Mouse (Mus musculus): ENCODE data around the gene Topbp1. TPM values are rescaled to one million over a fixed set of nuclear protein-coding genes. Genes with fewer than 3 reads are reported as not detected.
A peak's percentile ranks its signal among the peaks of the same experiment; 100 is the strongest.

Gene Topbp1
- polyA plus RNA-seq, 1 experiment from 2014 or later: 68.9 TPM

DNA sequence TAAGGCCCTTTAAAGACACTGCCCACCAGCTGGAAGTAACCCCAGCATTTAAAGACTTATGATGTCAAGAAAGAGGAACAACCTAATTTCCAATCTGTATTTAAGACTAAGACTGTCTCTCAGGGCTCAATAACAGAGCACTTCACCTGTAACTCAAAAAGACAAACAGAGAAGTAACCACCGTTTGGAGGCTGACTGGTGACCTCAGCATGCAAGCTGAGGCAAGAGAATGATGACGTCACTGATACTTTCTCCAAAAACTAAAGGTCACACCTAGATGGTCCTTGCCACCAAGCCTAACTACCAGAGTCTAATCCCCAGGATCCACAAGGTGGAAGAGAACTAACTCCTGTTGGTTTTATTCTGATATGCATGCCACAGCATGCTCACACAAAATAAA lies 55.6 kb downstream of the Topbp1 start:
- Histone ChIP-seq H3K27me3 (replicated peaks; ENCODE audit: control insufficient read depth, insufficient read depth, low read length) (no peaks in the 10 kb centered on the region), H3K4me2 (ENCODE audit: low read length) (no peak overlapping the region), H3K27ac (ENCODE audit: low read depth) (no peak overlapping the region), H3K4me1 (replicated peaks; ENCODE audit: control insufficient read depth, insufficient read depth, low read length) (peaks cover 9% of the 10 kb centered on the region), H3K36me3 (ENCODE audit: control insufficient read depth, insufficient read depth, low read length) (peaks cover 74% of the 10 kb centered on the region), H3K9me3 (ENCODE audit: control insufficient read depth, low read length) (no peaks in the 10 kb centered on the region), H3K9ac (ENCODE audit: low read length) (no peak overlapping the region), H3K4me3 (ENCODE audit: low read depth, low read length) (no peak overlapping the region)
- ATAC-seq (replicated peaks; ENCODE audit: low FRiP score, low TSS enrichment, low read depth) (no peak), DNase-seq (ENCODE audit: low spot score) (no peak)
- 64% methylated on average over 2 of the region's 2 CpGs for WGBS

- H3K27me3 ChIP-seq (replicated peaks; ENCODE audit: control insufficient read depth, insufficient read depth, low read length): no peaks in the 10 kb centered on the region
- peaks cover 51% of the 10 kb centered on the region for H3K36me3 ChIP-seq (ENCODE audit: control insufficient read depth, insufficient read depth, low read length)
- H3K27ac ChIP-seq (ENCODE audit: low read depth): no peak overlapping the region
- H3K4me2 ChIP-seq (ENCODE audit: low read length): peak overlapping the region; percentile 54
- ATAC-seq (replicated peaks; ENCODE audit: low FRiP score, low TSS enrichment, low read depth): no peak
- H3K4me3 ChIP-seq (ENCODE audit: low read depth, low read length): peak overlapping the region; percentile 96
- peak overlapping the region; percentile 87 for H3K9ac ChIP-seq (ENCODE audit: low read length)
- peaks cover 16% of the 10 kb centered on the region for H3K4me1 ChIP-seq (replicated peaks; ENCODE audit: control insufficient read depth, insufficient read depth, low read length)
- no peak for DNase-seq (ENCODE audit: low spot score)
- no peaks in the 10 kb centered on the region for H3K9me3 ChIP-seq (ENCODE audit: control insufficient read depth, low read length)
- WGBS: 64% methylated on average over 6 of the region's 6 CpGs
These were observed 58.1 kb downstream of the Topbp1 start for GRCm38 (mm10) chr9:103363088-103363487.

- Histone ChIP-seq H3K36me3 (ENCODE audit: control insufficient read depth, insufficient read depth, low read length) (peaks cover 43% of the 10 kb centered on the region), H3K4me1 (replicated peaks; ENCODE audit: control insufficient read depth, insufficient read depth, low read length) (peaks cover 16% of the 10 kb centered on the region), H3K27me3 (replicated peaks; ENCODE audit: control insufficient read depth, insufficient read depth, low read length) (no peaks in the 10 kb centered on the region), H3K9me3 (ENCODE audit: control insufficient read depth, low read length) (no peaks in the 10 kb centered on the region), H3K9ac (ENCODE audit: low read length) (peak overlapping the region; percentile 87), H3K4me3 (ENCODE audit: low read depth, low read length) (peak overlapping the region; percentile 96), H3K4me2 (ENCODE audit: low read length) (peak overlapping the region; percentile 54), H3K27ac (ENCODE audit: low read depth) (no peak overlapping the region; the same call in 1 of the 2 replicates)
- peak; percentile 64 for DNase-seq (ENCODE audit: low spot score)
- ATAC-seq (replicated peaks; ENCODE audit: low FRiP score, low TSS enrichment, low read depth): no peak
- WGBS: 1% methylated on average over 21 of the region's 21 CpGs
These were observed 58.9 kb downstream of the Topbp1 start for GRCm38 (mm10) chr9:103363730-103364417.

DNA sequence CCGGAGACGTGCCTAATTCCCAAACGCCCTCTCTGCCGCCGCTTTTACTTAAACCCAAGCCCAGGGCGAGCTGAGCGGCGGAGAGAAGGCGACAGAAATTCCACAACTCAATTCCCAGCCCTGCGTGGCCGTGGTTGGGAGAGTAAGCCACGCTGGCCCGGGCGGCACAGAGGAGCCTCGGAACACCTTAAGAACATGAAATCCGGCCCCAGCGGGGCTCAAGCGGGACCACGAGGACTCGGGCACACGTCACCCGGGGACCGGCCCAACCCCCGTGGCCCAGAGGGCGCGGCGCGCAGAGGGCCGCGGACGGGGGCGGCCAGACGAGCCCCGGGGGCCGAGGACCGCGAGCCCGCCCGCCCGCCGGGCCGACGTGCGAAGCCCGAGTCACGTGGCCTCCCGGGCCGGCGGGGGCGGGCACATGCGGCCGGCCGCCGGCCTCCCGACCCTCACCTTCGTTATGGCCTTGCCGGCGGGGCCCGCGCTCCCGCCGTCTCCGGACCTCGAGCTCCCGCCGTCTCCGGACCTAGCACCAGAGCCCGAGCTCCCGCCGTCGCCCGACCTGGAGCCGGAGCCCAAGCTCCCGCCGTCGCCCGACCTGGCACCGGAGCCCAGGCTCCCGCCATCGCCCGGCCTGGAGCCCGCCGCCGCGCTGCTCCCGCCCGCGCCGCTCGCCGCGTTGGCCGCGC lies 59.7 kb downstream of the Topbp1 start:
- DNase-seq (ENCODE audit: low spot score): peak; percentile 81

GRCm38 (mm10) chr9:103365290-103366247 lies 60.6 kb downstream of the Topbp1 start, which contains the start of gene Cdv3:
TSS of gene Cdv3 (minus strand) at chr9:103365840.
- Histone ChIP-seq H3K27me3 (replicated peaks; ENCODE audit: control insufficient read depth, insufficient read depth, low read length) (no peaks in the 10 kb centered on the region), H3K4me2 (ENCODE audit: low read length) (peak within 1 kb of the TSS; percentile 64), H3K9ac (ENCODE audit: low read length) (peak within 1 kb of the TSS; percentile 87), H3K4me3 (ENCODE audit: low read depth, low read length) (peak within 1 kb of the TSS; percentile 96), H3K27ac (ENCODE audit: low read depth) (peak within 1 kb of the TSS; percentile 95), H3K4me1 (replicated peaks; ENCODE audit: control insufficient read depth, insufficient read depth, low read length) (peaks cover 16% of the 10 kb centered on the region), H3K36me3 (ENCODE audit: control insufficient read depth, insufficient read depth, low read length) (peaks cover 33% of the 10 kb centered on the region), H3K9me3 (ENCODE audit: control insufficient read depth, low read length) (no peaks in the 10 kb centered on the region)
- 2% methylated on average over 80 of the region's 95 CpGs for WGBS
- ATAC-seq (replicated peaks; ENCODE audit: low FRiP score, low TSS enrichment, low read depth) (peak; percentile 96), DNase-seq (ENCODE audit: low spot score) (peak; percentile 96)

More for the DNA sequence above, 59.7 kb downstream of the Topbp1 start:
- WGBS: 4% methylated on average over 65 of the region's 94 CpGs
- H3K4me1 ChIP-seq (replicated peaks; ENCODE audit: control insufficient read depth, insufficient read depth, low read length): peaks cover 16% of the 10 kb centered on the region
- H3K27ac ChIP-seq (ENCODE audit: low read depth): peak overlapping the region; percentile 95
- H3K27me3 ChIP-seq (replicated peaks; ENCODE audit: control insufficient read depth, insufficient read depth, low read length): no peaks in the 10 kb centered on the region
- no peaks in the 10 kb centered on the region for H3K9me3 ChIP-seq (ENCODE audit: control insufficient read depth, low read length)
- ATAC-seq (replicated peaks; ENCODE audit: low FRiP score, low TSS enrichment, low read depth): peak; percentile 34
- H3K9ac ChIP-seq (ENCODE audit: low read length): peak overlapping the region; percentile 87
- peak overlapping the region; percentile 54 for H3K4me2 ChIP-seq (ENCODE audit: low read length)
- H3K4me3 ChIP-seq (ENCODE audit: low read depth, low read length): peak overlapping the region; percentile 96
- H3K36me3 ChIP-seq (ENCODE audit: control insufficient read depth, insufficient read depth, low read length): peaks cover 39% of the 10 kb centered on the region

DNA sequence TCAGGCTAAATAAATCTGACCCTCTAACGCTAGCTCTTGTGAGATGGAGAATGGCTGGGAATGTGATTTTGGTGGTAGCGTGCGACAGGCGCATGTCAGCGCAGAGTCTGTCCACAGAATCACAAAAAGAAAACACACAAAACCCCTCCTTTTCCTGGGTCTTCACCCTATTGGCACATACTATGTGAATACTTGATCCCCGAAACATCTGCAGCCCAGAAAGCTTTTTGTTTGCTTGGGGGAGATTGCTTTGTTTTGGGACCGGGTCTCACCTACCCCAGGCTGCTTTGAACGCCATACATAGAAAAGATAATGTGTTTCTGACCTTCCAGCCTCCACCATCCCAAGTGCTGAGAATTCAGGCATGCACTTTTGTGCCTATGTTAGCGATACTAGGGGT lies 61.3 kb downstream of the Topbp1 start:
- peak; percentile 1; the same call in 1 of the 2 replicates for ATAC-seq (replicated peaks; ENCODE audit: low FRiP score, low TSS enrichment, low read depth)
- no peak for DNase-seq (ENCODE audit: low spot score)

DNA sequence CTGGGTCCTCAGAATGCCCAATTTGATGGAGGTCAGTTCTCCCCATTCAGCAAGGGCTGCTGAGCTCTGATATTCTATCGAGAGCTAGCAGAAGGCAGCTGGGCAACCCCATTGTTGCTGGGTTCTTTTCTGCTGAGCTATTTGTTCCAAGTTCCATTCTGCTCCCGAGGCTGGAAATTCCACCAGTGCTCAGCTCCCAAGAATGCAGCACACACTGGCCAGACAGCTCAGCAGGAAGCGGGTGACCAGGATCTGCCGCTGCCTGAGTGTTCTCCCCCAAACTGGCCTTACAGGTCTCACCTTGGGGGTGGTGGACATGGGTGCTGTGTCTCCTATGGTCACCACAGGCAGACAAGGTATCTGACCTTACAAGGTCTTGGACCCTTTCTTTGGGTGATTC lies 64.9 kb downstream of the Topbp1 start:
- Histone ChIP-seq H3K9me3 (ENCODE audit: control insufficient read depth, low read length) (no peaks in the 10 kb centered on the region), H3K9ac (ENCODE audit: low read length) (no peak overlapping the region)

More for the DNA sequence above, 61.3 kb downstream of the Topbp1 start:
- peak overlapping the region; percentile 33 for H3K4me3 ChIP-seq (ENCODE audit: low read depth, low read length)
- H3K4me2 ChIP-seq (ENCODE audit: low read length): peak overlapping the region; percentile 64
- H3K9ac ChIP-seq (ENCODE audit: low read length): peak overlapping the region; percentile 48
- peaks cover 25% of the 10 kb centered on the region for H3K36me3 ChIP-seq (ENCODE audit: control insufficient read depth, insufficient read depth, low read length)
- 57% methylated on average over 9 of the region's 9 CpGs for WGBS
- H3K27me3 ChIP-seq (replicated peaks; ENCODE audit: control insufficient read depth, insufficient read depth, low read length): no peaks in the 10 kb centered on the region
- H3K9me3 ChIP-seq (ENCODE audit: control insufficient read depth, low read length): no peaks in the 10 kb centered on the region
- H3K27ac ChIP-seq (ENCODE audit: low read depth): peak overlapping the region; percentile 79
- peaks cover 16% of the 10 kb centered on the region for H3K4me1 ChIP-seq (replicated peaks; ENCODE audit: control insufficient read depth, insufficient read depth, low read length)

More for the DNA sequence above, 64.9 kb downstream of the Topbp1 start:
- ATAC-seq (replicated peaks; ENCODE audit: low FRiP score, low TSS enrichment, low read depth) (no peak), DNase-seq (ENCODE audit: low spot score) (no peak)
- 76% methylated on average over 4 of the region's 4 CpGs for WGBS
- H3K36me3 ChIP-seq (ENCODE audit: control insufficient read depth, insufficient read depth, low read length): 0 out of 2 replicates have a peak, but pooled peaks cover 5% of the 10 kb centered on the region
- no peaks in the 10 kb centered on the region for H3K27me3 ChIP-seq (replicated peaks; ENCODE audit: control insufficient read depth, insufficient read depth, low read length)
- H3K4me2 ChIP-seq (ENCODE audit: low read length): no peak overlapping the region
- peaks cover 7% of the 10 kb centered on the region; the same call in 1 of the 2 replicates for H3K4me1 ChIP-seq (replicated peaks; ENCODE audit: control insufficient read depth, insufficient read depth, low read length)
- H3K4me3 ChIP-seq (ENCODE audit: low read depth, low read length): no peak overlapping the region
- H3K27ac ChIP-seq (ENCODE audit: low read depth): no peak overlapping the region
